Mouse (Mus musculus): ENCODE data around the gene Marveld1. TPM values are rescaled to one million over a fixed set of nuclear protein-coding genes. Genes with fewer than 3 reads are reported as not detected.

Marveld1 gene
- 1.1 and 1.7 TPM in 2 replicates for polyA plus RNA-seq (2015; fragmentation: Nextera tagmentation; extraction: Ambion mirVana)

GRCm38 (mm10) chr19:42147170-42147768 is at the start of gene Marveld1:
Marveld1 (plus strand) TSS chr19:42147400.
- Histone ChIP-seq H3K9ac (replicated peaks) (peak within 1 kb of the TSS; percentile 73), H3K9me3 (no peaks in the 10 kb centered on the region), H3K27ac (no peak within 1 kb of the TSS), H3K27me3 (peaks cover 49% of the 10 kb centered on the region), H3K36me3 (no peaks in the 10 kb centered on the region), H3K4me2 (replicated peaks) (peak within 1 kb of the TSS; percentile 78), H3K4me3 (replicated peaks) (peak within 1 kb of the TSS; percentile 63), H3K4me1 (replicated peaks) (peaks cover 12% of the 10 kb centered on the region)
- WGBS = 1% methylated on average over 23 of the region's 57 CpGs
- ATAC-seq = peak; percentile 45

- 92% methylated on average over 3 of the region's 3 CpGs for WGBS
- H3K4me2 ChIP-seq (replicated peaks) = no peak overlapping the region
- H3K27ac ChIP-seq = no peak overlapping the region
- no peaks in the 10 kb centered on the region for H3K9me3 ChIP-seq
- ATAC-seq = no peak
- H3K4me3 ChIP-seq (replicated peaks) = no peak overlapping the region
- peaks cover 35% of the 10 kb centered on the region for H3K36me3 ChIP-seq
- H3K9ac ChIP-seq (replicated peaks) = no peak overlapping the region
- H3K4me1 ChIP-seq (replicated peaks) = peaks cover 3% of the 10 kb centered on the region; the same call in 1 of the 2 replicates
- H3K27me3 ChIP-seq = no peaks in the 10 kb centered on the region
Observed at GRCm38 (mm10) chr19:42099406-42099805, 47.8 kb upstream of the Marveld1 start.

GRCm38 (mm10) chr19:42104681-42105080 is 42.5 kb upstream of the Marveld1 start:
- 97% methylated on average over 9 of the region's 9 CpGs for WGBS
- H3K9ac ChIP-seq (replicated peaks) = no peak overlapping the region
- H3K4me1 ChIP-seq (replicated peaks) = no peaks in the 10 kb centered on the region
- no peaks in the 10 kb centered on the region for H3K9me3 ChIP-seq
- no peaks in the 10 kb centered on the region for H3K27me3 ChIP-seq
- ATAC-seq = no peak
- no peak overlapping the region for H3K4me3 ChIP-seq (replicated peaks)
- no peak overlapping the region for H3K27ac ChIP-seq
- no peak overlapping the region for H3K4me2 ChIP-seq (replicated peaks)
- peaks cover 47% of the 10 kb centered on the region for H3K36me3 ChIP-seq

- no peaks in the 10 kb centered on the region for H3K9me3 ChIP-seq
- WGBS = 94% methylated on average over 4 of the region's 4 CpGs
- H3K27ac ChIP-seq = no peak overlapping the region
- H3K9ac ChIP-seq (replicated peaks) = no peak overlapping the region
- no peak overlapping the region for H3K4me3 ChIP-seq (replicated peaks)
- H3K4me1 ChIP-seq (replicated peaks) = no peaks in the 10 kb centered on the region
- H3K4me2 ChIP-seq (replicated peaks) = no peak overlapping the region
- no peaks in the 10 kb centered on the region for H3K27me3 ChIP-seq
- no peak for ATAC-seq
- H3K36me3 ChIP-seq = peaks cover 74% of the 10 kb centered on the region
Observed at GRCm38 (mm10) chr19:42115783-42116335, 31.3 kb upstream of the Marveld1 start.

GRCm38 (mm10) chr19:42118142-42118541 is 29.1 kb upstream of the Marveld1 start:
- H3K4me3 ChIP-seq (replicated peaks) = no peak overlapping the region
- WGBS = 98% methylated on average over 9 of the region's 9 CpGs
- ATAC-seq = no peak
- H3K4me2 ChIP-seq (replicated peaks) = no peak overlapping the region
- H3K36me3 ChIP-seq = peaks cover 89% of the 10 kb centered on the region
- no peak overlapping the region for H3K9ac ChIP-seq (replicated peaks)
- no peaks in the 10 kb centered on the region for H3K9me3 ChIP-seq
- H3K4me1 ChIP-seq (replicated peaks) = no peaks in the 10 kb centered on the region
- H3K27ac ChIP-seq = no peak overlapping the region
- no peaks in the 10 kb centered on the region for H3K27me3 ChIP-seq

GRCm38 (mm10) chr19:42118596-42118995 is 28.6 kb upstream of the Marveld1 start:
- H3K36me3 ChIP-seq = peaks cover 89% of the 10 kb centered on the region
- WGBS = 95% methylated on average over 5 of the region's 5 CpGs
- H3K9ac ChIP-seq (replicated peaks) = no peak overlapping the region

GRCm38 (mm10) chr19:42120451-42120850 is 26.7 kb upstream of the Marveld1 start:
- no peak for ATAC-seq
- H3K36me3 ChIP-seq = peaks cover 86% of the 10 kb centered on the region
- no peaks in the 10 kb centered on the region for H3K4me1 ChIP-seq (replicated peaks)

More at GRCm38 (mm10) chr19:42118596-42118995, 28.6 kb upstream of the Marveld1 start:
- ATAC-seq = no peak
- Histone ChIP-seq H3K27me3 (no peaks in the 10 kb centered on the region), H3K4me1 (replicated peaks) (no peaks in the 10 kb centered on the region), H3K4me3 (replicated peaks) (no peak overlapping the region), H3K27ac (no peak overlapping the region), H3K4me2 (replicated peaks) (no peak overlapping the region), H3K9me3 (no peaks in the 10 kb centered on the region)

GRCm38 (mm10) chr19:42124684-42125083 is 22.5 kb upstream of the Marveld1 start:
- H3K4me1 ChIP-seq (replicated peaks) = peaks cover 16% of the 10 kb centered on the region
- H3K27ac ChIP-seq = no peak overlapping the region
- 88% methylated on average over 13 of the region's 13 CpGs for WGBS
- H3K9ac ChIP-seq (replicated peaks) = no peak overlapping the region
- H3K4me3 ChIP-seq (replicated peaks) = no peak overlapping the region
- no peak overlapping the region for H3K4me2 ChIP-seq (replicated peaks)
- H3K36me3 ChIP-seq = peaks cover 50% of the 10 kb centered on the region
- H3K9me3 ChIP-seq = no peaks in the 10 kb centered on the region
- H3K27me3 ChIP-seq = peaks cover 13% of the 10 kb centered on the region
- ATAC-seq = no peak

More at GRCm38 (mm10) chr19:42120451-42120850, 26.7 kb upstream of the Marveld1 start:
- Histone ChIP-seq H3K4me3 (replicated peaks) (no peak overlapping the region), H3K9ac (replicated peaks) (no peak overlapping the region), H3K9me3 (no peaks in the 10 kb centered on the region), H3K27ac (no peak overlapping the region), H3K27me3 (no peaks in the 10 kb centered on the region), H3K4me2 (replicated peaks) (no peak overlapping the region)
- WGBS = 91% methylated on average over 8 of the region's 8 CpGs

- ATAC-seq = no peak
- Histone ChIP-seq H3K9ac (replicated peaks) (no peak overlapping the region), H3K4me3 (replicated peaks) (no peak overlapping the region), H3K36me3 (peaks cover 41% of the 10 kb centered on the region), H3K27me3 (peaks cover 13% of the 10 kb centered on the region), H3K27ac (no peak overlapping the region), H3K4me2 (replicated peaks) (no peak overlapping the region), H3K4me1 (replicated peaks) (peaks cover 19% of the 10 kb centered on the region), H3K9me3 (no peaks in the 10 kb centered on the region)
- 83% methylated on average over 11 of the region's 11 CpGs for WGBS
Observed at GRCm38 (mm10) chr19:42125501-42126218, 21.5 kb upstream of the Marveld1 start.

GRCm38 (mm10) chr19:42126219-42126605 is 21.0 kb upstream of the Marveld1 start:
- Histone ChIP-seq H3K27me3 (peaks cover 13% of the 10 kb centered on the region), H3K27ac (no peak overlapping the region), H3K4me2 (replicated peaks) (no peak overlapping the region), H3K4me3 (replicated peaks) (no peak overlapping the region), H3K4me1 (replicated peaks) (peaks cover 19% of the 10 kb centered on the region), H3K9ac (replicated peaks) (no peak overlapping the region), H3K36me3 (peaks cover 35% of the 10 kb centered on the region), H3K9me3 (no peaks in the 10 kb centered on the region)
- whole genome bisulfite sequencing = 91% methylated on average over 6 of the region's 6 CpGs
- ATAC-seq = no peak

GRCm38 (mm10) chr19:42127024-42127423 is 20.2 kb upstream of the Marveld1 start:
- no peak overlapping the region for H3K27ac ChIP-seq
- H3K4me1 ChIP-seq (replicated peaks) = peaks cover 19% of the 10 kb centered on the region
- no peak overlapping the region for H3K4me2 ChIP-seq (replicated peaks)
- H3K27me3 ChIP-seq = peaks cover 13% of the 10 kb centered on the region
- 93% methylated on average over 5 of the region's 5 CpGs for WGBS
- H3K9ac ChIP-seq (replicated peaks) = no peak overlapping the region
- no peaks in the 10 kb centered on the region for H3K9me3 ChIP-seq
- peaks cover 27% of the 10 kb centered on the region for H3K36me3 ChIP-seq
- no peak overlapping the region for H3K4me3 ChIP-seq (replicated peaks)
- no peak for ATAC-seq

GRCm38 (mm10) chr19:42128052-42128740 is 19.0 kb upstream of the Marveld1 start:
- peak; percentile 1; the same call in 1 of the 2 replicates for ATAC-seq
- Histone ChIP-seq H3K4me3 (replicated peaks) (peak overlapping the region; percentile 60), H3K27ac (no peak overlapping the region), H3K9ac (replicated peaks) (peak overlapping the region; percentile 73), H3K27me3 (peaks cover 13% of the 10 kb centered on the region), H3K4me2 (replicated peaks) (peak overlapping the region; percentile 93), H3K4me1 (replicated peaks) (peaks cover 19% of the 10 kb centered on the region), H3K36me3 (peaks cover 17% of the 10 kb centered on the region), H3K9me3 (no peaks in the 10 kb centered on the region)
- WGBS = 5% methylated on average over 23 of the region's 23 CpGs

All from midbrain, embryonic 13.5 days (tissue).